Mouse (Mus musculus) spleen, embryonic (tissue): ENCODE measurements at regions not wholly inside any gene's neighbourhood (a gene's known extent, or its start where the extent isn't known, plus 50 kb on each side); places are given as distances from the start of the nearest gene placed in this dataset.

ENCODE experiments used
- CTCF ChIA-PET: fragments of 350-600 bp; sonication (Branson Sonifier 250); formaldehyde crosslinking; loops from one replicate; lab custom pipeline; 2022; lab: Charles Lee

DNA sequence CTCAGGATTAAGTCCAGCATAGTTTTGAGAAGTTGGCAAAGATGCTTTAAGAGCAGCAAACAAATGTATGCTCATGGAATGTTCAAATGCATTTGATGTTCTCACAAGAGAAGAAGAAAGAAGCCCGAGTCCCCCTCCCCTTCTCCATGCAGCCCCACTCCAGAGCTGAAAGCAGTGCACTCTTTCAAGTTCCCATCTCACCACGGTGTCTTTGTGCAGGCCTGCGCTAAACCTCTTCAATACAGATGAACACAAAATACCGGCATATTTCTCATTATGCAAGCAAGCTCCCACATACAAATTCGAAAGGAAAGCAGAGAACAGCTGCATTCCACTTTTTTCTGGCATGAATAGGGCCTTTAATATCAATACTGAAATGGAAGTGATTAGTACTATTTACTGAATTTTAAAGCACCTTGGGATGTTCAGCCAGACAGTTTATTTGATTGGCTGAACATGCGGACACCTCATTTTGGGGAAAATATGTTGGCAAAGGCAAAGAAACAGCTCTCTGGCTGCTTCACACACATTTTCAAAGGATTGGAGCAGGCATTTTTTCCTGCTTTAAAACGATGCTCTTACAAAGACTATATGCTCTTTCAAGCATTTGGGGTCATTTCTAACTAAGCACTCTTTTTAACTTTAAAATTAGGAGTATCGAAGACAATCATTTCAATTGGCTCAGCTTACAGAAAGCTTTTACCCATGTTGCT is 595.8 kb downstream of the Car8 start:
- CTCF ChIA-PET = no interaction called here

DNA sequence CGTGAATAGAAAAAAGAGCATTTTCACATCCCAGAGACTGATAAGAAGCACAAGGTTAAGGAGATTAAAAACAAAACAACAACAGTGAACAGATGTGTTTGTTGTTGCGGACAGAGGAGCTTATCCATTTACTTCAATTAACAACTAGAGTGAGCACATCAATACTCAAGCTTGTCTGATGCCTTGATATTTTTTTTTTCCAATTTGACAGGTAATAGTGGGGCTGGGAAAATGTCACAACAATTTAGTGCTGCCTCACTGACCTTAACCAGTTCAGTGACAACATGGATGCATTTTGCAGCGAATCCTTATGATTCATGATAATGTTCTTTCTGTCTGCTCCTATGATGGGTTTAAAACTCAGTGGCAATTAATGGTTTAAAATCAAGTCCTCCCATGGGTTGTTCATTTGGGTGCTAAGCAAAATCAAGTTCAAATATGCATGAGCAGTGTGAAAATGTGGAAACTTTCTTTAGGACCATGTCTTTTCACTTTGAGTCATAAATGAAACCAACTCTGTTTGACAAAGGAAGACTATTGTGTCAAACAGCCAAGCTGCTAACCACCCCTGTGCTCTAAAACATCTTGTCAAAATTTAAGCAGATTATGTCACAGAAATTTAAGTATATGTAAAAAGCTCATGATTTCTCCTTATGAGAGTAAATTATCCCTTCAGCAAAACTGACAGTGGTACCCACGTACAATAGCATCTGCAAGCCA is 641.0 kb downstream of the Car8 start:
- CTCF ChIA-PET = no interaction called here

DNA sequence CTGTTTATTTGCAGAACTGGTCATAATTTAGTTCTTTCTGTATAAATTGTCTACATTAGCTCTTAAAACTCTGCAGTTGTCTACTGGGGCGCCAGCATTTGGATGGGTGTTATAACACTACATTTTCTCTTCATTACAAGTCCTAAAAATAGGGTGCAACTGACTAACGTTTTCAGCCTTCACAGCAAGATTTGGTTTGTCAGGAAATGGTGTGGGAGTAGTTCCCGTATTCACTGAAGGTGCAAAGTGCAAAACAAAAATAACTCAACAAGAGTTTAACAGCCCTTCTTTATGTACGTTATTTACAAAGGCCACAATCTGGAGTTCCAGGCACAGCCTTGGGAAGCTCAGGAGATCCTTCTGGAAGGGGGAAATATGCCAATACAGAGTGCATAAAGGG is 642.7 kb downstream of the Car8 start:
- CTCF ChIA-PET = no interaction called here

DNA sequence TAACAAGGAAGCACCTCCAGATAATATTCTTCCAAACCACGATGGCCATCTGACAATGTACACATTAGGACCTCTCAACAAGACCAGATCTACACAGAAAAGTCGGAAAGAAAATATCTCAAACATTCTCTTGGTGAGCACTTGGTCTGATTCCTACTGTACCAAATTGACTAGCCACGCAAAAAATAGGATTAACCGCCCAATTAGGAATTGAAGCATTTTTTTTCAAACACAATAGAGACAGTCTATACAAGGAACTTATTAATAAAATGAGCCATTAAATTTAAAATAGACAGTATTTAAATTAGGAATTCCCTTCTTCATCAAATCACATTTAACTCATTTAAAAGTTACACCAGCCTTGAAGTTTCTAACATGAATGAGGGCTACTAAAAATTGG is 655.0 kb downstream of the Car8 start:
- CTCF ChIA-PET = no interaction called here

DNA sequence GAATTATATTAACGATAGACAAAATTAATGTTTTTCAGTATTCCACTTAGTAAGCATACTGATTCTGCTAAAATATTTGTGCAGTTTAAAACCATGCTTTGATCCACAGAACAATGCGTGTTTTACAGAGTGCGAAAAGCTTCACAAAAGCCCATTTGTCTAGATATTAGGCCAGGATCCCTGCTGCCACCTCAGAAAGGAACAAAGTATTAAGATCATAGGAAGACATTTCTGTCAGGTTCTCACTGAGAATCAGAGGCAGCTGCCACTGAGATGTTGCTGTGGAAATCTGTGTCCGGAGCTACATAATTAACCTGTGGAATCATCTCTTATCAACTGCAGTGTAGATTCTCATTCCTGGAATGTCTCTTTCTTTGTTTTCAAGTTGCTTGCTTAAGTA is 656.9 kb downstream of the Car8 start:
- CTCF ChIA-PET = no interaction called here

DNA sequence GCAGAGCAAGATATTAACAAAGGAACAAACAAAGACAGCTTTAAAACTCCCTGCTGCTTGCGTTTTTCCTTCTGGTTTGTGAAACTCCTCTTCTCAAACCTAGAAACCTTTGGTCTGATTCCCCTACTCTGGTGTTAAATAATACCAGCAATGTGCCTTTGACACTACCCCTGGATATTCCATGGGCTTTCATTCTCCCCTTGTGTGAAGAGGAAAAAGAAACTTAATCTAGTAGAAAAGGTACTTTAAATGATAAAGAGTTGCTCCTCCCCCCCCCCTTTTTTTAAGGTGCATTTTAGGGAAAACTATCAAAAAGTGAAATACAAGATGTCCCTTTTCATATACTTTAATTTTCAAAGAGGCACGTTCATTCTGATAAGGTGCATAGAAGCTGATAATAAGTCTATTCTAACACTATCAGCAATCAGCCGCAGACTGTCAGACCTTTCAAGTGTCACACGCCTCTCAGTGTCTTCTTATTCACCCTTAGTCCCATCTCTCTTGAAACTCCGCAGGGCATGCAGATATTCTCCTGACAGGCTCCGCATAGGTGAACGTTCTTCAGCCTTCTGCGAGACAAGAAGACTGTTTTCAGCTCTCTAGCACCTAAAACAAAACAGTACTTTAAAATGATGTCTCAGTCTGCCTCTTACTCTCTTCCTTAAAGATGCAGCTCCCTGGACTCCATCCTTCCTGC is 657.5 kb downstream of the Car8 start:
- CTCF ChIA-PET = no interaction called here

DNA sequence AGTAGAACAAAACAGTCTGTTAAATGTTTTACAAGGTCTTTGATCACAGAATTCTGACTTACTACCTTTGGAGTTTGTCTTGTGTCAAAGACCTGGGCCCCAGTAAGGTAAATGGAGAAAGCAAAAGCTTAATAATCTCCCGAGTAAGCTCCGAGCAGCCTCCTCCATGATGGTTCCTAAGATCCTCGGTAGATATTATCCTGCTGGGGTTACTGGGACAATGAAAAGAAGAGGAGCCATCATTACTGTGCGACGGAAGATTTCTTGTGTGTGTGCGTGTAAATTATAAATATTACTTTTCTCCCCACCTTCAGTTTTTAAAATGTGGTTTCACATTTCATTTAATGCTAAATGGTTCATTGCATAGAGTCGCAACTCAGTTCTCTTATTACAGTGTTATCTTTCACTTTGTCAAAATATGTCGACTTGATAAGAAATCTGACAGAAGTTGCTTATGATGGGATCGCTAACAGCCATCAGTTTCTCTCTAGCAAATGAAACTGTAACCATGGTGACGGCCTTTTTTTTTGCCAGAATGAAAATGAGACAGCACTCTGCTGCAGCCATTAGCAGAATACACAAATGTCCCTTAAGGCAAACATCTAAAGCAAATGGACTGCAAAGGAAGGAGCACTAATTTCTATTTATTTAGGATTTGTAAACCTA is 658.2 kb downstream of the Car8 start:
- CTCF ChIA-PET = no interaction called here

DNA sequence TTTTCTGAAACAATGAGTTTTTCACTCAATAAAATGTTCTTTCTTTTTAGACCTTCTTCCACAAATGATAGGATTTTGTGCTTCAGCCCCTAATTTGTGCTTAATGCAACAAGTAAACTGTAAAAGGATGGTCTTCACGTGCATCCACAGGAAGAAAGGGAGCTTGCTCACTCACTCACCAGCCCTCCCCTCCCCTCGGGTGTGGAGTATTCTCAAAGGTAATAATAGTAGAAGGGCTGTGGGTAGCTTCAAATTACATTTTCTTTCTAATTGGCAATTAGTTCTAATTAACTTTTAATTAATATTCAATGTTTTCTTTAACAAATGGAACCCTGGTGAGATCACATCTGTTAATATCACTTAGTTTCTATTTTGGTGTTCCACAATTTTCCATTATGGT is 664.8 kb downstream of the Car8 start:
- CTCF ChIA-PET = no interaction called here

DNA sequence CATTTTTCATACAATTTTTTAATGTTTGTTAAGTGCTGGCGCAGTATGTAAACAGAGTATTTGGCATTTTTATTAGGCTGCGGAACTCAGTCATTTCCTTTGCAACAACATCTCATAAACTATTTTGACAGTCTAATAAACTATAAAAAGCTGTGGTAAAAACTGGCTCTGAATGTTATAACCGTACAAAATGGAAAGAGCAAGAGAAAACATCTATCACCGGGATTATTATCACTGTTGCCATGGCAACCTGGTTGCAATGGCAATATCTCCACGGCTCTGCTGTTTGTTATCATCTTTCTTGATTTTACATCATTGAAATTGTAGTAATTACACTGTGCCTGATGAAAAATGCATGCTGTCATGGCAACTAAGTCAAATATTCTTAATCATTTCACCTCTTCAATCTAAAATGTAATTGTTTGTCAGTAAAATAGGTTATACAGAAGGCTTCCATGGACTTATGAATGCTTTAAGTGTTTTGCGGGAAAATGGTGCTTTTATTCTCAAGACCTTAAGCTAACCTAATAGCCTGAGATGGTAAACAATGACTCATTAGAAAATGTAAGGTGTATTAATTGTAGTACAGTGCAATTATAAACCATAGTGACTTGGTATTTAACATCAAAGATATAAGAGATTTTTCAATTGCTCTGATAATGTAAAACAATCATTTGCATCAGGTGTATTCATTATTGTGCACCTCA is 671.0 kb downstream of the Car8 start:
- CTCF ChIA-PET = no interaction called here

DNA sequence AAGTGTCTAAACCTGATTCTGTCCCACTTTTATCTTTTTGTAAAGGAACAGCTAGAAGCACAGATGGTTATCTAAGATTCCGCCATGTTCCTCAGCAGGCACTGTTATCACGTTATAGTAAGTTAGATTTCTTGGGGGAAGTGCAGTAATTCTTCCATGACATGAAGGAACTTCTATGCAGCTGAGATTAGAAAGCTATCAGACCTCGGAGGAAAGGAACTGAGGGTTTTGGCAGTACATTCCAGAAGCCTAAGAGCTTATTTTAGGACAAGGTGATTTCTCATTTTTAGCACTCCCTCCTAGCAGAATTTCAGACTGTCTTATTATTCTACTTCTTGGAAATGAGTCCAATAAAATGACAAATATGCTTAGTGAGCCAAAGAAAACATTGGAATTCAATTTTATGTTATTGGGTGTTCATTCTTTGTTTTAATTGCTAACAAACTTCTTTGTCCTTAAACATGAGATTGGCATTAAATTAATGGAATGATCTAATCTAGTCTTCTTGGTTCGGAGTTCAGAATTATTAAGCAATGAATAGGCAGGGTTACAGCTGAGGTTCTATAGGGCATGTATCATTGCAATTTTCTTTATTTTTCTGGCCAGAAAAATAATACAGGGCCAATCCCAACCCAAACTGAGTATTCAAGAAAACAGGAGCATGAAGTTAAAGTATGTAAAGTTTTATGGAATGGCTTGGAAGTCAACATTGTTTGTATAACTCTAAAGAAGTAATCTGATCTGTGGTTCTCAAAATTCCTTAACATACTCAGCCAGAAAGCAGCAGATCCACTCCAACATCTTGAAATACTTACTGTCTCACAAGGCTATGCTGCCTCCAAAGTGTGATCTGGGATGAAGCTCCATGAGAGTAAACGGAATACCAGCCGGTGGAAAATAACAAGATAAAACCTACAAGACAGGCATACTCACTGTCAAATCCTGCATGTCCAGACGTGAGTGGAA is 678.7 kb downstream of the Car8 start:
- CTCF ChIA-PET = no interaction called here

DNA sequence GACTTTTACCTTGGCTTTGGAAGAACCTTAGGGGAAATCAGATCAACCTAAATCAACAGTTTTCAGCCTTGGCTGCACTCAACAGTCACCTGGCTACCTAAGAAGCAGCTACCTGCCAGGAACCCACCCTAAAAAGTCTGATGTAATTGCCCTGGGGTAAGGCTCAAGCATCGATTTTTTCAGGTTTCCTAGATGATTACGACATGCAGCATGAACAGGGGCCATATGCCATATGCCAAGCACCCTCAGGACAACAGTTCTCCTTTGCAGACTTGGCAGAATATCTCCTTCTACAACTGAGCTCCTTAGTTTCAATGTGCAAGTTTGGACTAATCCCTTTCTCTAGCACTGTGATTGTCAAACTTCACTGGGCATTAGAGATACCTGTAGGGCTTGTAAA is 680.1 kb downstream of the Car8 start:
- CTCF ChIA-PET = no interaction called here

DNA sequence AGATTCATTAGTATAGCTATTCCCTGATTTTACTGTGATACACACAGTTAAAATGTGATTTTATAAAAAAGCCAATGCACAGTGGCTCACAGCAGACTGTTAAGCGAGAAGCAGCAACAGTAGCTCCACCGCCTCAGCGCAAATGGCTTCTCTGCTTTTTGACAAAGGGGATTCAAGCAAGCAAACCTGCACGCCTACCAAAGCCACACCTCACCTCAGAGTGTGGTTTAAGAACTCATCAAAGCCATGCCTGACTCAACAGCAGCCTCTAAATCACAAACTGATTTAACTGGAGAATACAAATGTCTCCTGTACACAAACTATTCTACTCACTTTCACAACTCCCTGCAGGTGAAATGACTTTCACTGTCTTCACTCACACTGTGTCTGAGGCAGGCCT is 704.5 kb downstream of the Car8 start:
- CTCF ChIA-PET = no interaction called here

DNA sequence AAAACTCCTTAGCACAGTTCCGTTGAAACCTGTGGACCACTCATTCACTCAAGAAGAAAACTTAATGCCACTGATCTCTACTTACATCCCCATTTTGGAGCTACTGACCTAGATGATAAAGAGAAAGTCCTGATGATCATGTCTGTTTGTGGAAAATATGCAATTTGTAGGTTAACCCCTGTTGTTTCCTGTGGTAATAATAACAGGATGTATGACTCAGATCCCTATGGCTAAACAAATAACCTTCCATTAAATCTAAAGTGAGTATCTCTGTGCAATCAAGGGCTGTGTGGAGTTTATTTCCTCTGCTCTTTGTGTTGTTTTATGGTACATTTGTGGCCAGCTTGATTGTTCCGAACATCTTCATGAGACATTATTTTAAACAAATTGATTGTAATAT is 711.1 kb downstream of the Car8 start:
- CTCF ChIA-PET = no interaction called here

DNA sequence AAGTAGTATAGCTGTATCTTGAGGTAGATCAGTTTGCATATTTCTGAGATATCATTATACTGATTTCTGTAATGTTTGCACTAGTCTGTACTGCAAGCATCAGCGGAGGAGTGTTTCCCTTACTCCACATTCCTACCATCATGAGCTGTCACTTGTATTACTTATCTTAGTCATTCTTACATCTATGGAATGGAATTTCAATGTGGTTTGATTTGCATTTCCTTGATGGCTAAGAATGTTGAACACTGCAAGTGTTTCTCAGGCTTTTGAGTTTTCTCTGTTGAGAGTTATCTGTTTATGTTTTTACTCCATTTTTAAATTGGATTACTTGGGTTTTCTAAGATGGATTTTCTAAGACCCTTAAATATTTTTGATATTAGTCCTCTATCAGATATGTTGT is 725.8 kb downstream of the Car8 start:
- CTCF ChIA-PET = no interaction called here

DNA sequence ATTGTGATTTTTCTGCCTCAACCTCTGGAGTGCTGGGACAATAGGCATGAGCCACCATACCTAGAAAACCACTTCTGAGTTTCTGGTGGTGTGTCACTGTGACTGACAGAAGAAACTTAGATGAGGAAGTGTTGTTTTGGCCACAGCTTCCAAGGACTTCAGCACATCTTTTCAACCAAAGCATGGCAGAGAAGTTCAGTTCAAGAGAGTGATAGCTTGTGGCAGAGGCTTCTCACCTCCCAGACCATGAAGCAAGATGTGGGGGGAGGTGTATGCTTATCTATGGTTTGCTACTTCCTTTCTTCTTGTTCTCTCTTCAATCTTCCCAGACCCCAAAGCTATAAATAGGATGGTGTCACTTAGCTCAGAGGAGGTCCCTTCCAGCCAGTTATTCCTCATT is 753.3 kb downstream of the Car8 start:
- CTCF ChIA-PET = no interaction called here

DNA sequence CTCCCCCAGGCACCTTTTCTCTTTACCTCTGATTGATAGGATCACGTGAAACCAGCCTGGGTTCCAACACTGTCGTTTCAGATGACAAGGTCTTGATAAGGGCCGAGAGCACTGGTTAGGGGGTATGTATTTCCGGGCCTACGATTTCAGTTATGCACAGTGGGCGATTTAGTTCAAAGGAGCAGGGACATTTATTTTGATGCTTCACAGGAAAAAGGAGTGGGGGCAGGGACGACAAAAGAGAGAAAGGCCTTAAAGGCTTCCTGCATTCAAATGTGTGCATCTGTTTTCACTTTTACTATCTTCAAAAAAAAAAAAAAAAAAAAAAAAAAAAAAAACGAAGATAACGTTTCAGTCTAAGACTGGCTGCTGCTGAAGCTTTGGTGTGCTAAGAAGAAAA is 783.7 kb downstream of the Car8 start:
- CTCF ChIA-PET = no interaction called here

DNA sequence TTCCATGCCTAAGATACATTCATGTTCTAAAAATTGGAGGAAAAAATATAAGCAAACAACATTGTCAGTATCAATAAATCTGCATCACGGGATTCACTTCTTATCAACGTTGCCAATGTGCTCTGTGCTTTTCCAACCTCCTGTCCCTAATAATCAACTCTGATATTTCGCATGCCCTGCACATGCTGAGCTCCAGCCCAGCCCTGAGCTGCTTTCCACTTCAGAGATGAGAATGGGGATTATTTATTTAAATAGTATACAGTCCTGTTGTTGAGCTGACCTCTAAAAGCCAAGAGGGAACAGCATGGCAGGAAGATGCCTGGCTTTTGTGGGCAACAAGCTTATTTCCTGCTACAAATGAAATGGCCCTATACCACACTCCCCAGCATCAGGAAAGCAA is 786.2 kb downstream of the Car8 start:
- CTCF ChIA-PET = no interaction called here

DNA sequence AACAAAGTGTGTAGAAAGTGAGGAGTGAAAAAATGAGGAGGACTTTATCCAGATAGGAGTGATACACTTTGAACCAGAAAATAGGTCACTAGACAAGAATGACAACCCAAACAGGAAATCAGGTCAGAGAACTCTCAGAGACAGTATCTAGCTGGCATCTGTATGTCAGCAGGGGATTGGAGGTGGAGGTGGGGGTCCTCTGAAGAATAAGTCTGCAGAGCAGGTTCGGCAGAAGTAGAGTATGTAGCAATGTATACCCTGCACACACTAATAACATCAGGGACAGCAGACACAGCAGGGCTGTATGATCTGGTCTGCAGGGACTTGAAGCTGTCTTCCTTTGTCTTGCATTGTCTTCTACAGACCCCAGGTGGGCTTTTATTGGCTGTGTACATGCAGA is 787.9 kb downstream of the Car8 start:
- CTCF ChIA-PET = no interaction called here

DNA sequence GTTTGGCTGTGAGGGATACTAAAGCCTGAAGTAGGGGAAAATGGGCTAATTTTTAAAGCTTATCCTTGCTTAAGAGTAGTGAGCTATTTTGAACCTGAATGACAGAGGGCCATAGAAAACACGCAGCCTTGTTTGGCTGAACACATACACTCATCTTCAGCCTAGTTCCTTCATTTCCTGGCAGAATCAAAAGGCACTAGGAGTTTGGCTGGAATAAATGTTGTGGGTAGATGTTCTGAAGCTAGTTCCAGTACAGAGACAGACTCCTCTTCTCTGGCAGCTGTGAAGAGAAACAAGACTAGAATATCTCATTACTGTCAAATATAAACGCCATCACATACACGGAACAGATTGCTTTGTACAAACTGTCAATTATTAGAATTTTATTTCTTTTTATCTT is 809.5 kb downstream of the Car8 start:
- CTCF ChIA-PET = no interaction called here

DNA sequence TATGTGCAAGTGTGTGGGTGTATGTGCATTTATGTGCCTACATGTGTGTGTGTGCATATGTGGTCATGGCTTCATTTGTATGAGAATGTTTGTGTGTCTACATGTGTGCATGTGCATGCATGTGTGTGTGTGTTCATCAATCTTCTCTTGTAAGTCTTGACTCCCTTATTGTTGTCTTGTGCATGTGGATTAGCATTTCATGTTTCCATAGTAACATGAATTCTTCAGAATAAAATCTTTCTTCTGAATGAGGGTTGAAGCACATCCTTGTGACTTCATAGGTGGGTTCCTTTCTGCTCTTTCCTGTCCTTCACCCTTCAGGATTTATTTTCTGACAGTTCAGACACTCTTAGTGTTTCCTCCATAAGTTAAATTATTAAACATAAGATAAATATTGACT is 814.8 kb downstream of the Car8 start:
- CTCF ChIA-PET = no interaction called here

DNA sequence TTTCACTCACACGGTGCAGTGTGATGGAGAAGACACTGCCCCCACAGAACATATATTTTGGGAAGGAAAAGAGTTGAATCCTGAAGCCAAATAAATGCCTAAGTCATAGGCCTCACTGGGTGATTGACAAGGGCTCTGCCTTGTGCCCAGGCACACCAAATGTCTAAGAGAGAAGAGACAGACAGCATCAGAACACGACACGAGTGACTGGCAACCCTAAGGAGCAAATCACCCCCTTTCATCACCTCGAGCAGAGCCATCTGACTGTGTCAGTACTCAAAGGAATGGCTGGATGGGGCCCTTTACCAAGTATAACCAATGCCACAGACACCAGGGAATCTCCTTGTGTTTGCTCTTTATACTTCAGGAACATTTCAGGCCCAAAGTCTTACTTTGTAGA is 815.6 kb downstream of the Car8 start:
- CTCF ChIA-PET = no interaction called here
